Mouse (Mus musculus): ENCODE results near the gene Olfr150.
"Not testable (repeated sequence)": the region's sequence is repeated elsewhere in the genome, so short reads cannot be mapped to it uniquely, and the experiment has no call there.

The Olfr150 gene

GRCm38 (mm10) chr9:39730678-39731077 lies at the start of gene Olfr150:
Gene Olfr150 (plus strand): TSS chr9:39730978.
- DNase-seq (ENCODE audit: low read depth, low spot score) = no peak

DNA sequence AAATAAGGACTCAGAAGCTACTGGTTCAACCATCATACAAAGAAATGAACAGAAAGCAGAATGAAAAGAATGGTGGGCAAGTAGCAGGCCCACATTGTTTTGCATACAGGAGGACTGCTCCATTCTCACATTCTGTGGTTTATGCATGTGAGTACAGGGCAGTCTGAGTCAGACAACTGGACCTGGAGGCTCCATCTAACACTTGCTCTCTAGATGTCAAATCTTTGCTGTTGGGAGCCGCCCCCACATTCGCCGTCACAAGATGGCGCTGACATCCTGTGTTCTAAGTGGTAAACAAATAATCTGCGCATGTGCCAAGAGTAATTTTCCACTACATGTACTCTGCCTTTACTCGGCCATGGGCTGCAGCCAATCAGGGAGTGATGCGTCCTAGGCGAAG lies 29.7 kb upstream of the Olfr150 start:
- not testable (repeated sequence) for DNase-seq (ENCODE audit: low read depth, low spot score)

DNA sequence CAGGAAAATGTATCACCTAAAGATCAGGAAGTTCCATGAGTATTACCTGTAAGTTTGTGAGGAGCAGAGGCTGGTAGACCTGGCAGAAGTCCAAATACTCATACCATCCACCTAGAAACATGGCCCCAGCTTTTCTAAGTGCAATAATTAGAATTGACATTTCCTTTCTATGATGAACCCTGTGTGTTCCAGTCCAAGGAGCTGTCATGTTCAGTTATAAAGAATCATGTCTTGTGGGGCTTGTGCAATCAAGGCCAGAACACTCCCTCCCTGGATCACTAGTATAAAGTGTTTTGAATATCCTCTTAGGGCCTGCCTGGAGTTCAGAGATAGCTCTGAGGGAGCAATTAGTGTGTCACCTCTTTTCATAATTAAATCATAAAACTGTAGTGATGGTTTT lies 23.8 kb upstream of the Olfr150 start, which contains the start of gene Olfr149:
Olfr149 (minus strand) TSS at position 101 of the 400 bp plus-strand sequence.
- DNase-seq (ENCODE audit: low read depth, low spot score) = no peak

- DNase-seq (ENCODE audit: low read depth, low spot score) = no peak
Observed at GRCm38 (mm10) chr9:39708958-39709357, 21.8 kb upstream of the Olfr150 start.

DNA sequence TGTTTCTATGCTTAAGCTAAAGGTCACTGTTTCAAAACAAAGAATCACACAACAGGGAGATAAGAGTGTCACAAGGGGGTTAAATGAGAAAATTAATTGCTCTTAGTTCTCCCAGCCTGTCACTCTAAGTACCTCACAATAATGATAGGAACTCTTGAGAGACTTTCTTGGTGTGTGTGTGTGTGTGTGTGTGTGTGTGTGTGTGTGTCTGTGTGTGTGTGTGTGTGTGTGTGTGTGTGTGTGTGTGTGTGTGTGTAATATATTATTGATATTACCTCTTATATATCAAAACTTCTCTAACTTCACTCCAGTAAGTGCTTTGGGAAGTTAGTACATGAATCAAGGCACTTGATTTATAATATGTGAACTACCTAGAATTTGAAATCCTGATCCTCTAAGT lies 19.7 kb upstream of the Olfr150 start, which contains the start of gene Olfr965:
Olfr965 (plus strand) TSS at position 301 of the 400 bp plus-strand sequence.
- DNase-seq (ENCODE audit: low read depth, low spot score) = no peak

- no peak for DNase-seq (ENCODE audit: low read depth, low spot score)
Observed at GRCm38 (mm10) chr9:39740741-39741140, 10.0 kb downstream of the Olfr150 start.

- no peak for DNase-seq (ENCODE audit: low read depth, low spot score)
Observed at GRCm38 (mm10) chr9:39745949-39746348, 15.2 kb downstream of the Olfr150 start, which contains the start of gene Olfr967. Gene Olfr967 (plus strand): TSS chr9:39746249.

DNA sequence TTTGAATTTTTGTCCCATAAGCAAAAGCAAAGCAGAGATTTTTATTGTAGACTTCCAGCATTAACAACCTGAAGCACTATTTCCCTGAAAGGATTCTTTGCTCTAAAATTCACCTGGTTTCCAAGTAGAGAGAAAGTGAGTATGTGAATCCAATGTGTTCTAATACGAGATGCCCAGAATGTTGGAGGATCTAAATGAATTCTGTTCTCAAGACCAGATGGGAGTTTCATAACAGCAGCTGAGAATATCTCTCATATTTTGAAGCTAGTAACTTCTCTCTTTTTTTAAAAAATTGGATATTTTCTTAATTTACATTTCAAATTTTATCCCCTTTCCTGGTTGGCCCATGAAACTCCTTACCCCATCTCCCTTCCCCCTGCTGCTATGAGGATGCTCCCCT lies 15.7 kb downstream of the Olfr150 start:
- no peak for DNase-seq (ENCODE audit: low read depth, low spot score)

DNA sequence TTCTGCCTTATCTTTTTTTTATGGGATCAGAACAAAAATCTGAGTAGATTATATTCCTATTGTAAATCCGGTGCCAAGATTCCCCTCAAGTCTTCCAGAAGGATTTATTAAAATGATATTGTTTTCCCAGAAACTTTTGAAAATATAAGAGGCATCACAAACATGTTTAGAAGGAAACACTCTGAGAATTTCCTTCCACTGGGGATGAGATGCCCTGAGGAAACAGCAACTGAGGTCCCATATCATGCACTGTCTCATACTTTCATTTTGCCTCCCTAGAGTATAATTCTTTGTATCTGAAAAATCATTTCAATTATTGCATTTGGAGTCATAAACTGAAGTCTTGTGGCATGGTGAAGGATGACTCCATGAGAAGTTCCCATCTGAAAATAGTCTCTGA lies 52.4 kb downstream of the Olfr150 start, which contains the start of gene Olfr968:
Olfr968 (minus strand) TSS at position 101 of the 400 bp plus-strand sequence.
- DNase-seq (ENCODE audit: low read depth, low spot score) = no peak
